10 mouse cellular contexts compared by ENCODE assay signal in genomic region chr3:121467094-121467552, GRCm38 (mm10). TPM values are rescaled to one million over a fixed set of nuclear protein-coding genes. Genes with fewer than 3 reads are reported as not detected.
A peak's percentile ranks its signal among the peaks of the same experiment; 100 is the strongest.
DNase-seq lines count a peak whose midpoint lies in the region; ATAC-seq and TF ChIP-seq lines count a peak whose summit lies in the region.
"Had no signal": no experiment of that assay in that cellular context is flagged by ENCODE, and none has a peak within 500 bp of the region (broad histone marks: within the 10 kb centered on the region; RNA-seq: fewer than 3 reads in every experiment).

No protein-coding gene starts in this region.

- peak; percentile 52 for DNase-seq in 3T3-L1 (ENCODE audit: low read depth, low spot score)
- no peak for DNase-seq in embryo, embryonic 9.5 days (ENCODE audit: extremely low spot score)
- DNase-seq in left cerebral cortex, postnatal 25 days (ENCODE audit: low spot score in 2 of 2): no peak
- no peak for DNase-seq in urinary bladder, postnatal 4 days (ENCODE audit: low spot score in 2 of 2)
- no peak for DNase-seq in frontal cortex, postnatal 10 days (ENCODE audit: low spot score in 2 of 2)
- DNase-seq: midbrain, embryonic 14.5 days; right cerebral cortex, adult 18-20 months had no signal

- ATAC-seq in inflammation-experienced regulatory T-cells, adult 6 months: peak; percentile 35
- ATAC-seq in megakaryocyte progenitor cell, adult 5-6 weeks (replicated peaks; ENCODE audit: poor library complexity): peak; percentile 74

- H3K36me3 ChIP-seq in E14TG2a.4 (ENCODE audit: insufficient read depth, low read length): no peaks in the 10 kb centered on the region

- peaks cover 76% of the 10 kb centered on the region for H3K4me1 ChIP-seq in E14TG2a.4 (replicated peaks; ENCODE audit: low read depth, low read length)

- no peak for TF ChIP-seq CTCF in E14TG2a.4 (conservative IDR thresholded peaks at IDR 0.05; ENCODE audit: low read length)

- intact Hi-C loops in left cerebral cortex, postnatal 25 days (cut with DNase I): no loop called here

- peak overlapping the region; percentile 35 for H3K4me3 ChIP-seq in E14TG2a.4 (replicated peaks; ENCODE audit: low read length)

- H3K27me3 ChIP-seq in E14TG2a.4 (ENCODE audit: insufficient read depth, low read length): no peaks in the 10 kb centered on the region

- no peaks in the 10 kb centered on the region for H3K9me3 ChIP-seq in E14TG2a.4 (ENCODE audit: low read length)

RNA-seq across cellular contexts. Expression of gene Cnn3, which starts 40.8 kb away (rescaled TPM):
- polyA plus RNA-seq in inflammation-experienced regulatory T-cells, adult 6 months (2017; shearing (Covaris generic)): 1 to 10 TPM; 1.4 to 2.3 (median 2.1) TPM
- 38.8 and 43.0 TPM in 2 replicates for total RNA-seq in megakaryocyte progenitor cell, adult 5-6 weeks (2015)
- 21.2 and 28.5 TPM in 2 replicates for total RNA-seq in megakaryocyte progenitor cell, adult 5-6 weeks (2017)
- 10 to 100 TPM; 66.1 to 66.7 TPM for total RNA-seq in left cerebral cortex, postnatal 25 days (2021)
